Comparison of ENCODE assay signal across 11 mouse cellular contexts in genomic region chr9:41918657-41919380, GRCm38 (mm10).
DNase-seq lines count a peak whose midpoint lies in the region; ATAC-seq lines count a peak whose summit lies in the region.
"Had no signal": no experiment of that assay in that cellular context is flagged by ENCODE, and none has a peak within 500 bp of the region (broad histone marks: within the 10 kb centered on the region; RNA-seq: fewer than 3 reads in every experiment).

No protein-coding gene starts in this region.

- peak; percentile 42 to 48 for DNase-seq in right cerebral cortex, postnatal 10 days (ENCODE audit: low spot score in 2 of 2)
- no peak for DNase-seq in right cerebral cortex, postnatal 14 days
- no peak for DNase-seq in thymus, postnatal 25 days
- no peak for DNase-seq in adrenal gland, postnatal 36 days
- DNase-seq in frontal cortex, postnatal 25 days (ENCODE audit: low spot score in 2 of 2): no peak
- DNase-seq: heart, postnatal 14 days; retina, postnatal 1 day; thymus, postnatal 36 days had no signal

- no peaks in the 10 kb centered on the region for H3K27me3 ChIP-seq in forebrain, embryonic 13.5 days
- H3K27me3 ChIP-seq in limb, embryonic 15.5 days: no peaks in the 10 kb centered on the region

- 4% methylated on average over 14 of the region's 14 CpGs for WGBS in forebrain, embryonic 13.5 days
- 36% methylated on average over 14 of the region's 14 CpGs for WGBS in limb, embryonic 15.5 days

- H3K9ac ChIP-seq in forebrain, embryonic 13.5 days: peak overlapping the region; percentile 51; the same call in 1 of the 2 replicates
- H3K9ac ChIP-seq in limb, embryonic 15.5 days: no peak overlapping the region

- H3K27ac ChIP-seq in forebrain, embryonic 13.5 days: peak overlapping the region; percentile 93
- peak overlapping the region; percentile 65 for H3K27ac ChIP-seq in limb, embryonic 15.5 days
- H3K27ac ChIP-seq: macrophage had no signal

- H3K4me1 ChIP-seq in forebrain, embryonic 13.5 days: peaks cover 55% of the 10 kb centered on the region
- H3K4me1 ChIP-seq in limb, embryonic 15.5 days: peaks cover 16% of the 10 kb centered on the region

- H3K4me3 ChIP-seq in forebrain, embryonic 13.5 days: no peak overlapping the region
- no peak overlapping the region for H3K4me3 ChIP-seq in limb, embryonic 15.5 days

- H3K4me2 ChIP-seq in forebrain, embryonic 13.5 days: peak overlapping the region; percentile 43
- no peak overlapping the region for H3K4me2 ChIP-seq in limb, embryonic 15.5 days

- 0 out of 2 replicates have a peak, but pooled peaks cover 12% of the 10 kb centered on the region for H3K9me3 ChIP-seq in forebrain, embryonic 13.5 days (replicated peaks)
- H3K9me3 ChIP-seq in limb, embryonic 15.5 days: 0 out of 2 replicates have a peak, but pooled peaks cover 3% of the 10 kb centered on the region

- H3K36me3 ChIP-seq in forebrain, embryonic 13.5 days (ENCODE audit: poor library complexity, severe bottlenecking): no peaks in the 10 kb centered on the region
- H3K36me3 ChIP-seq in limb, embryonic 15.5 days: no peaks in the 10 kb centered on the region

- ATAC-seq in forebrain, embryonic 13.5 days: peak; percentile 88
- ATAC-seq in limb, embryonic 15.5 days (ENCODE audit: insufficient number of reproducible peaks, low FRiP score, low TSS enrichment, low read depth): no peak

Comparison
In these comparisons a context has a peak if more than half of its experiments do, and no peak if none do; other contexts are left out.
1. DNase-seq: peak in right cerebral cortex, postnatal 10 days (2 of 2); none in right cerebral cortex, postnatal 14 days (single experiment), thymus, postnatal 25 days (single experiment), adrenal gland, postnatal 36 days (0 of 2) and frontal cortex, postnatal 25 days (0 of 2).